Mouse (Mus musculus): ENCODE measurements around the gene Tmem120a. TPM values are rescaled to one million over a fixed set of nuclear protein-coding genes. Genes with fewer than 3 reads are reported as not detected.
A peak's percentile ranks its signal among the peaks of the same experiment; 100 is the strongest.

The Tmem120a gene
- total and polyA plus RNA-seq, 2 experiments from 2014 or later: 52.8 to 89.7 TPM

DNA sequence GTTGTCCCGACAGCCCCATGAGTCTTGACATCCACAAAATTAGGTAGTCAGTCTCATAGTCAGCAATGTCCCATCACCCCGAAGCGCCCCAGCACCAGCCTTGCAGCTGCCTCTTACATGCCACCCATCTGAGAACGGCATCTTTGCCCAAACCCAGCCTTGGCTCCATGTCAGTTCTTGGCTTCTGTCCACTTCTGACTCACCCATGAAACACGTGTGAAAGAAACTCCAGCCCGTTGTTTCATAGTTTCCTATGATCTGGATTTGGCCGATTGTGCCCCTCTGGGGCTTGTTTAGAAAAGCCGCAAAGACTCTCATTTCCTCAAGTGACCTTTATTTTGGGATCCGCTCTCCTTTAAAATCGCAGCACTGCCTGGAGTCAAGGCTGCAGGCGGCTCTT, 22.1 kb downstream of the Tmem120a start:
- Histone ChIP-seq H3K9me3 (ENCODE audit: low read length) (no peaks in the 10 kb centered on the region), H3K27me3 (ENCODE audit: insufficient read depth, low read length) (no peaks in the 10 kb centered on the region), H3K27ac (no peak overlapping the region), H3K4me2 (ENCODE audit: low read depth, low read length) (no peak overlapping the region), H3K4me3 (ENCODE audit: low read length) (no peak overlapping the region), H3K9ac (replicated peaks; ENCODE audit: low read length) (no peak overlapping the region), H3K4me1 (ENCODE audit: insufficient read depth, low read length) (peaks cover 23% of the 10 kb centered on the region), H3K36me3 (ENCODE audit: insufficient read depth, low read length) (peaks cover 4% of the 10 kb centered on the region; the same call in 1 of the 2 replicates)
- DNase-seq (ENCODE audit: low spot score): peak; percentile 55
- WGBS: 50% methylated on average over 11 of the region's 11 CpGs
- no peak for ATAC-seq
- no peak for TF ChIP-seq CTCF (IDR thresholded peaks at IDR 0.05; ENCODE audit: low read depth)

DNA sequence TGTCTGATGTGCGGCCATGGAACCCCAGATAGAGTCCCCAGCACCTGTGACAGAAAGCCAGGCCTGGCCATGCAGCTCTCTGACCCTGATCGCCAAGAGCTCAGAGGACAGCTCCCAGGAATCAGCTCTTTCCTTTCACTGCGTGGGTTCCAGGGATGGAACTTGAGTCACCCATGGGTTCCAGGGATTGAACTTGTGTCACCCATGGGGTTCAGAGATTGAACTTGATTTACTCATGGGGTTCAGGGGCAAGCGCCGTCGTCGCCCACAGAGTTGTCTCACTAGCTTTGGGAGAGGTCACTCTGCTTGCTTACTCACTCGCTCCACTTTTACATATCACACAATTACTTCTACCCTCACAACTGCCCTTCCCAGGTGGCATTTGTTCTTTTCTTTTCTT, 23.2 kb downstream of the Tmem120a start:
- peaks cover 4% of the 10 kb centered on the region; the same call in 1 of the 2 replicates for H3K36me3 ChIP-seq (ENCODE audit: insufficient read depth, low read length)
- peaks cover 21% of the 10 kb centered on the region for H3K4me1 ChIP-seq (ENCODE audit: insufficient read depth, low read length)
- no peak for TF ChIP-seq CTCF (IDR thresholded peaks at IDR 0.05; ENCODE audit: low read depth)
- no peaks in the 10 kb centered on the region for H3K27me3 ChIP-seq (ENCODE audit: insufficient read depth, low read length)
- H3K4me3 ChIP-seq (ENCODE audit: low read length): no peak overlapping the region
- no peak overlapping the region for H3K27ac ChIP-seq
- 91% methylated on average over 8 of the region's 8 CpGs for WGBS
- no peak overlapping the region for H3K9ac ChIP-seq (replicated peaks; ENCODE audit: low read length)
- H3K4me2 ChIP-seq (ENCODE audit: low read depth, low read length): no peak overlapping the region
- DNase-seq (ENCODE audit: low spot score) (no peak), ATAC-seq (no peak)
- no peaks in the 10 kb centered on the region for H3K9me3 ChIP-seq (ENCODE audit: low read length)

DNA sequence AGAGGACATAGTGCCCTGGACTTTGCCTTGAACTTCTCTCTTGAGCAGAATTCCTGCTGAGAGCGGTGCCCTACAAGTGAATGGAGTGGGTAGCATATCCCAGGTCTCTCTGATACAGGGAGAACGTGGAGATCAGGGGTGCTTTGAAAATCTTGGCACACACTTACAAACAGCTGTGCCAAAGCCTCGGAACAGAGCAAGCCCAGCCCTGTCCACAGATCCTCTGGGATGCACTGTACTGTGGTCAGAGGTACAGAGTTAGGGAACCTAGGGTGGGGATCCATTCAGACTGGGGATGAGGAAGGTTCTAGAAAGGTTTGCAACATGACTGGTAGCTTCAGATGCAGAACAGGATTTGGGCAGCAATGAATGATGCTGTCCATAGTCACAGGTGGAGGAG, 24.1 kb downstream of the Tmem120a start:
- ATAC-seq (no peak), DNase-seq (ENCODE audit: low spot score) (no peak)
- Histone ChIP-seq H3K9me3 (ENCODE audit: low read length) (no peaks in the 10 kb centered on the region), H3K4me2 (ENCODE audit: low read depth, low read length) (no peak overlapping the region), H3K36me3 (ENCODE audit: insufficient read depth, low read length) (peaks cover 4% of the 10 kb centered on the region; the same call in 1 of the 2 replicates), H3K9ac (replicated peaks; ENCODE audit: low read length) (no peak overlapping the region), H3K4me3 (ENCODE audit: low read length) (no peak overlapping the region), H3K27ac (no peak overlapping the region), H3K4me1 (ENCODE audit: insufficient read depth, low read length) (peaks cover 11% of the 10 kb centered on the region), H3K27me3 (ENCODE audit: insufficient read depth, low read length) (no peaks in the 10 kb centered on the region)
- TF ChIP-seq CTCF (IDR thresholded peaks at IDR 0.05; ENCODE audit: low read depth): no peak
- WGBS: 53% methylated on average over 3 of the region's 3 CpGs

DNA sequence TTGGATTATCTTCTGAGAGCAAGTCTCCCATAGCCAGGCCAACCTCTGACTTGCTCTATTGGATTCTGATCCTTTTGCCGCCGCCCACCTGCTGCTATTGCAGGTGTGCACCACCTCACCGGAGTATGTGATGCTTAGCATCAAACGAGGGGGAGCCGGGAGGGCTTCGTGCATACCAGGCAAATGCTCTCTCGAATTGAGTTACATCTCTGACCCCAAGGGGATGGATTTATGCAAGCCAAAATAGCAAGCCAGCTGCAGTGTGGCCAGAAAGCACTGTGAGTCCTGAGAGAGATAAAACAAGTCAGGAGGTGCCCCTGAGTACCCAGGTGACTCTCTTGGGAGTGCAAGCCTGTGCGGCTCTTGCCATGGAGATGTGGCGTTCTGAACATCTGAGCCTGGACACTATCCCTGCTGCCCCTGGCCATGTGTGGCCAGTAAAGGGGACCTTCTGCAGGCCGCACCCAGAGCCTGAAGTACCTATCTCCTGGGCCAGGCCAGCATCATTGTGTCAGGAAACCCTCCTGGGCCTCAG, 24.6 kb downstream of the Tmem120a start:
- no peak for TF ChIP-seq CTCF (IDR thresholded peaks at IDR 0.05; ENCODE audit: low read depth)
- Histone ChIP-seq H3K9me3 (ENCODE audit: low read length) (no peaks in the 10 kb centered on the region), H3K4me1 (ENCODE audit: insufficient read depth, low read length) (peaks cover 7% of the 10 kb centered on the region), H3K4me2 (ENCODE audit: low read depth, low read length) (no peak overlapping the region), H3K9ac (replicated peaks; ENCODE audit: low read length) (no peak overlapping the region), H3K27me3 (ENCODE audit: insufficient read depth, low read length) (no peaks in the 10 kb centered on the region), H3K27ac (no peak overlapping the region), H3K4me3 (ENCODE audit: low read length) (no peak overlapping the region), H3K36me3 (ENCODE audit: insufficient read depth, low read length) (peaks cover 4% of the 10 kb centered on the region; the same call in 1 of the 2 replicates)
- no peak for ATAC-seq
- WGBS: 78% methylated on average over 10 of the region's 10 CpGs
- no peak for DNase-seq (ENCODE audit: low spot score)

DNA sequence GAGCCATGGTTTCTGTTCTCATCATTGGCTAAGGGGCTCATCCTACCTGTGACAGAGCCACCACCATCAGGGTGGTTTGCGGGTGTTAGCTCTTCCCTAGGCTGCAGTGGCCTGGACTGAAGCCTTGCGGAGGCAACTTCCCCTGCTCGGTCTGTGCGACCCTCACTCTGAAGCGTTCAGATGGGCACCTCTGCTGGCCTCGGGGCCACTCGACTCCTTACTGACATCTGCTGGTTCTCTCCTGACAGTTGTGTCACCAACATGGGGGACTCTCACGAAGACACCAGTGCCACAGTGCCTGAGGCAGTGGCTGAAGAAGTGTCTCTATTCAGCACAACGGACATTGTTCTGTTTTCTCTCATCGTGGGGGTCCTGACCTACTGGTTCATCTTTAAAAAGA, 28.6 kb downstream of the Tmem120a start:
- no peaks in the 10 kb centered on the region for H3K9me3 ChIP-seq (ENCODE audit: low read length)
- peak; percentile 63 for TF ChIP-seq CTCF (IDR thresholded peaks at IDR 0.05; ENCODE audit: low read depth)
- no peak overlapping the region for H3K9ac ChIP-seq (replicated peaks; ENCODE audit: low read length)
- H3K4me1 ChIP-seq (ENCODE audit: insufficient read depth, low read length): no peaks in the 10 kb centered on the region
- no peak overlapping the region for H3K27ac ChIP-seq
- H3K36me3 ChIP-seq (ENCODE audit: insufficient read depth, low read length): peaks cover 4% of the 10 kb centered on the region; the same call in 1 of the 2 replicates
- no peak for DNase-seq (ENCODE audit: low spot score)
- H3K4me3 ChIP-seq (ENCODE audit: low read length): no peak overlapping the region
- ATAC-seq: no peak
- WGBS: 50% methylated on average over 10 of the region's 10 CpGs
- no peak overlapping the region for H3K4me2 ChIP-seq (ENCODE audit: low read depth, low read length)
- no peaks in the 10 kb centered on the region for H3K27me3 ChIP-seq (ENCODE audit: insufficient read depth, low read length)

DNA sequence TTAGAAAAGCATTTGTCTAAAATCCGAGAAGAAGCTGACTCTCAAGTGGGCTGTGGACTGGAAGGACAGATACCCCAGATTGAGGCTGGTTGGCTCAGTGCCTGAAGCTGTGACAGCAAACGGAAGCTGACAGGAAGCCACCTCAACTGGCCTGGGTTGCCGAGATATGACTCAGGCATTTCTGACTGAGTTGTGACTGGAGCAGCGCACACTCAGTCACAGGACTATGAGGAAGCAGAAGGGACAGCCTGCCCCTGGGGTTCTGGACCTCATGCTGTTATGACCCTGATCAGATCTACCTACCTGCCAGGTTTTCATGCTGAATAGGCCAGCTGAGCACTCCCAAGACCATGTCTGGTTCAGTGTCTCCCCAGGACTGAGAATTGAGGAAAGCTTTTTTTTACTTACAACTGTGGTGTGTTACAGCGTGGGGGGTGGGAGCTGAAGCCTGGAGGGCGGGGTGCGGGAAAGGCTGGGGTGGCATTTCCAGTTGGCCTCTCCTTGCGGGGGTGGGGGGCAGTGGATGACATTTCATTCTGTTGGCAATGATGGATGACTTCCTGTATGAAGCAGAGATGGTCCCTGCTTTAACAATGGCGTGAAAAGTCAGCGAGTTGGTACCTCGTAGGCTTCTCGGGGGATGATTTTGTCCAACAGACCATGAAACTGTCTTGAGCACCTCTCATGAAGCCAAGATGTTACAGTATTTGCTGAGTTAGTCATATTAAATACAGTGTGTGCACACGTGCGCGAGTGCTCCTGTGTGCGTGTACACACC, 30.6 kb downstream of the Tmem120a start:
- ATAC-seq: no peak

DNA sequence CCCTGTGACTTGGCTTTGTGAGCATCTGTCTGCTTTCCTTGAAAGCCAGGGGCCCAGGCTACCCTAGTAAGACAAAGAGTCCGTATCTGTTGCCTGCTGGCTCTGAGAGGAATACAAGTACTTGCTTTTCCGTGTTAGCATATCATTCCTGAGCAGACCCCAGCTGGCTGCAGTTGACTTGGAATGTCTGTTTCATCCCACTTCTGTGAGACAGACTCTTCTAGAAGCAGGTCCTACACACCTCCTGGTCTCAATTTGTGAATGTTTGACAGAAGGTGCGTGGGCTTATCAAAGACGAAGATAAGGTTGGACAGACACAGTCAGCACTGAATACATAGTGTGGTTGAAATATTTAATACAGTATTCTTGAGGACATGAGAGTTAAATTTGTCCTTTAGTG, 31.4 kb downstream of the Tmem120a start:
- H3K9me3 ChIP-seq (ENCODE audit: low read length): no peaks in the 10 kb centered on the region
- no peak overlapping the region for H3K4me2 ChIP-seq (ENCODE audit: low read depth, low read length)
- H3K9ac ChIP-seq (replicated peaks; ENCODE audit: low read length): no peak overlapping the region
- no peak overlapping the region for H3K27ac ChIP-seq
- ATAC-seq: no peak
- no peak overlapping the region for H3K4me3 ChIP-seq (ENCODE audit: low read length)
- no peak for DNase-seq (ENCODE audit: low spot score)
- H3K36me3 ChIP-seq (ENCODE audit: insufficient read depth, low read length): no peaks in the 10 kb centered on the region; the same call in 1 of the 2 replicates
- no peaks in the 10 kb centered on the region for H3K27me3 ChIP-seq (ENCODE audit: insufficient read depth, low read length)
- 60% methylated on average over 4 of the region's 4 CpGs for WGBS
- H3K4me1 ChIP-seq (ENCODE audit: insufficient read depth, low read length): no peaks in the 10 kb centered on the region
- TF ChIP-seq CTCF (IDR thresholded peaks at IDR 0.05; ENCODE audit: low read depth): no peak

More for the DNA sequence above, 30.6 kb downstream of the Tmem120a start:
- Histone ChIP-seq H3K9me3 (ENCODE audit: low read length) (no peaks in the 10 kb centered on the region), H3K4me3 (ENCODE audit: low read length) (no peak overlapping the region), H3K36me3 (ENCODE audit: insufficient read depth, low read length) (peaks cover 4% of the 10 kb centered on the region; the same call in 1 of the 2 replicates), H3K27ac (no peak overlapping the region), H3K4me2 (ENCODE audit: low read depth, low read length) (no peak overlapping the region), H3K4me1 (ENCODE audit: insufficient read depth, low read length) (no peaks in the 10 kb centered on the region), H3K27me3 (ENCODE audit: insufficient read depth, low read length) (no peaks in the 10 kb centered on the region), H3K9ac (replicated peaks; ENCODE audit: low read length) (no peak overlapping the region)
- WGBS: 54% methylated on average over 16 of the region's 16 CpGs
- TF ChIP-seq CTCF (IDR thresholded peaks at IDR 0.05; ENCODE audit: low read depth): no peak
- peak; percentile 61 for DNase-seq (ENCODE audit: low spot score)

Measured in hindbrain, postnatal 0 days (tissue).